Mouse (Mus musculus) neural tube, embryonic 14.5 days (tissue): ENCODE measurements around the gene Strn4. TPM values are rescaled to one million over a fixed set of nuclear protein-coding genes. Genes with fewer than 3 reads are reported as not detected.

Experiments used
- ATAC-seq: fragments of 200-750 bp; cut with Nextera tagmentation; 2 replicates; pipeline ENCODE4 v1.8.0; 2017; ENCODE audit warnings: low read depth, mild to moderate bottlenecking, moderate TSS enrichment, moderate library complexity
- H3K27ac ChIP-seq: fragments of 300-500 bp; sonication (generic); 2 replicates; pipeline ENCODE4 v1.5.1; 2014; ENCODE audit warnings: low read depth, mild to moderate bottlenecking, control low read depth, low read length, moderate library complexity, mixed read lengths
- H3K27me3 ChIP-seq: fragments of 300-500 bp; sonication (generic); 2 replicates; pipeline ENCODE4 v1.6.1; 2014; ENCODE audit warnings: low read length; ENCODE audit not compliant: control insufficient read depth, insufficient read depth
- H3K36me3 ChIP-seq: fragments of 300-500 bp; sonication (generic); 2 replicates; pipeline ENCODE4 v1.6.1; 2014; ENCODE audit warnings: low read length, mixed read lengths; ENCODE audit not compliant: control insufficient read depth, insufficient read depth
- H3K4me1 ChIP-seq: fragments of 300-500 bp; sonication (generic); 2 replicates; pipeline ENCODE4 v1.6.1; 2014; ENCODE audit warnings: low read length; ENCODE audit not compliant: control insufficient read depth, insufficient read depth
- H3K4me2 ChIP-seq: fragments of 300-500 bp; sonication (generic); 2 replicates; pipeline ENCODE4 v1.6.1; 2014; ENCODE audit warnings: mild to moderate bottlenecking, low read depth, low read length, control low read depth
- H3K4me3 ChIP-seq: fragments of 300-500 bp; sonication (generic); 2 replicates; pipeline ENCODE4 v1.5.1; 2014; ENCODE audit warnings: low read depth, low read length, control low read depth, mixed read lengths
- H3K9ac ChIP-seq: fragments of 300-500 bp; sonication (generic); replicated peaks from 2 replicates; pipeline ENCODE4 v1.6.1; 2014; ENCODE audit warnings: low read depth, mild to moderate bottlenecking, control low read depth, low read length, mixed read lengths
- H3K9me3 ChIP-seq: fragments of 300-500 bp; sonication (generic); 2 replicates; pipeline ENCODE4 v1.6.1; 2016; ENCODE audit warnings: low read length; ENCODE audit not compliant: control insufficient read depth
- WGBS: fragments of 180-500 bp; shearing (Covaris S2); extraction: QIAGEN DNeasy Blood & Tissue Kit; methylation state at CpG from one replicate; pipeline ENCODE4 v1.1.7; 2014; 5-methylcytosine and 5-hydroxymethylcytosine counted together
- polyA plus RNA-seq: library from polyadenylated mRNA; unstranded; fragments of >200 nt; fragmentation: Nextera tagmentation; extraction: Ambion mirVana; gene quantifications from 2 replicates; pipeline ENCODE4 v1.2.1, GENCODE M21; 2014

Gene Strn4
- polyA plus RNA-seq, 1 experiment from 2014 or later = 191 TPM

DNA sequence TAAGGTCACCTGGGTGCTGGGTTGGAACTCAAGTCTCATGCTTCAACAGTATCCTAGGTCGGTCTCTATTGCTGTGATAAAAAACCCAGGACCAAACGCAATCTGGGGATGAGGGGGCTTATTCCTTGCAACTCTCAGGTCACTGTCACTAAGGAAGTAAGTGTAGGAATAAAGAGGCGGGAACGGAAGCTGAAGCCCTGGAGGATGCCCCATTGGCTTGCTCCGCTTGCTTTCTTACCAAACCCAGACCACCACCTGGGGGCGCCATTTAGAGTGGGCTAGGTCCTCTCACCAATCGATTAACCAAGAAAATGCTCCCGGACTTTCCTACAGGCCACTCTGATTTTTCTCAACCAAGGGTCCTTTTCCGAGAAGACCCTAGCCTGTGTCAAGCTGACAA lies 7.8 kb upstream of the Strn4 start:
- Histone ChIP-seq H3K9me3 (no peaks in the 10 kb centered on the region), H3K9ac (no peak overlapping the region), H3K27me3 (no peaks in the 10 kb centered on the region), H3K4me2 (no peak overlapping the region), H3K27ac (no peak overlapping the region), H3K36me3 (no peaks in the 10 kb centered on the region), H3K4me3 (no peak overlapping the region), H3K4me1 (peaks cover 15% of the 10 kb centered on the region; the same call in 1 of the 2 replicates)
- WGBS = 87% methylated on average over 9 of the region's 9 CpGs
- ATAC-seq = no peak

DNA sequence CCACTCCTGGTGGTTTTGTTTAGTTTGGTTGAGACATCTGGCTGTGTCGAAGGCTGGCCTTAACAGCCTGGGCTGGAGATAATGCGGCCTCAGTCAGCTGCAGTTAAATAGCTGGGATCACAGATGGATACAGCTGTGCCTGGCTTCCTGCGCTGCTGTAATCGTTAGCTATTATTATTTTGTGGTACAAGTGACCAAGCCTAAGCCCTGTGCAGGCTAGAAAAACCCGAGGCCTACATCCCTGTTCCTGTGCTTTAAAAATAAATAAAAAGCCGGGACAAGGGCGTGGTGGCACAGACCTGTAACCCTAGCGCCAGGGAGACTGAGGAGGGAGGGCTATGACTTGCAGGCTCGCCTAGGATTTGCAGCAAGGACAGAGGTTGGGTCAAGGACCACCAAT lies 7.0 kb upstream of the Strn4 start:
- Histone ChIP-seq H3K36me3 (no peaks in the 10 kb centered on the region), H3K27ac (no peak overlapping the region), H3K4me2 (no peak overlapping the region), H3K4me3 (no peak overlapping the region), H3K27me3 (no peaks in the 10 kb centered on the region), H3K9me3 (no peaks in the 10 kb centered on the region), H3K4me1 (peaks cover 15% of the 10 kb centered on the region; the same call in 1 of the 2 replicates), H3K9ac (no peak overlapping the region)
- no peak for ATAC-seq
- 90% methylated on average over 9 of the region's 9 CpGs for WGBS

DNA sequence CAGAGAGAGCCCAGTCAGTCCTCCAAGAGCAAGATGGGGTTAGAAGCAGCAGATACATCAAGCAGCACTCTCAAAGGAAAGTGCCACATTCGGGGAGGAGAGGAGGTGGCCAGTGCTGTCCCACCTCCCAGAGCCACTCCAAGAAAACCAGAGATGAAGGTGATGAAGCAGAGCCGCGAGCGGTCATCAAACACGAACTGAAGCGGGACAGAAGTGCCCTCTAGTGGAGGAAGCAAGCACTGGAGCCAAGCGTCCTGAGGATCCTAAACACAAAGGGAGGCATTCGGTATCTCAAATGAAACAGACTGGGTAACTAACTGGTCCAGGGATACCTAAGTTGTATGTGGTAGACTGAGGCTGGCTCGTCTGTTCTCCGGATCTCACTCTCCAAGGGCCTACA lies 6.0 kb upstream of the Strn4 start:
- no peak for ATAC-seq
- Histone ChIP-seq H3K4me2 (no peak overlapping the region), H3K27ac (no peak overlapping the region), H3K27me3 (no peaks in the 10 kb centered on the region), H3K9ac (no peak overlapping the region), H3K9me3 (no peaks in the 10 kb centered on the region), H3K4me1 (peaks cover 20% of the 10 kb centered on the region), H3K4me3 (no peak overlapping the region), H3K36me3 (no peaks in the 10 kb centered on the region)
- 19% methylated on average over 10 of the region's 10 CpGs for WGBS

DNA sequence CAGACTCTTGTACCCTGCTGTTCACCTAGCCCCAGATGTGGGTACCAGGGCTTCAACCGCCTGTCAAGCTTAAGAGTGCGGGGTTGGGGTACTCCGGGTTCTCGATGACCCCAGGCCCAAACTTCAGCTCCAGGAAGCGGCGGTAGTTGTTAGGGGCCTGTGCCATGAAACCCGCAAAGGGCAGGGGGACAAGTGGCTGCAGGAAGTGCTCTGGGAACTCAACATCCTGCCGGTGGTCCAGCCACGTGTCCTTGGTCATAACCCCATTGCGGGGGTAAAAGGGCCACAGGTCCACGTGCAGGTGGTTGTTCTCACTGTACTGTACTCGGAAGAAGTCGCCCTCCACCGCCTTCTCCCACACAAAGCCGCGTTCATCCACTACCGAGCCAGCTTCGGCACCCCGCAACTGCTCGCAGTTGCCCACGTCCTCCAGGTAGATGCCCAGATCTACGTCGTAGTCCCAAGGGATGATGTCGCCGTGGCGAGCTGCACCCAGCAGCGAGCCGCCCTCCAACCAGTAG lies 5.2 kb upstream of the Strn4 start:
- H3K9me3 ChIP-seq = no peaks in the 10 kb centered on the region
- 43% methylated on average over 28 of the region's 28 CpGs for WGBS
- peak overlapping the region; percentile 46 for H3K4me3 ChIP-seq
- H3K27ac ChIP-seq = peak overlapping the region; percentile 81
- H3K4me1 ChIP-seq = peaks cover 26% of the 10 kb centered on the region
- peak overlapping the region; percentile 58 for H3K9ac ChIP-seq
- H3K27me3 ChIP-seq = no peaks in the 10 kb centered on the region
- peak overlapping the region; percentile 63 for H3K4me2 ChIP-seq
- ATAC-seq = no peak
- H3K36me3 ChIP-seq = no peaks in the 10 kb centered on the region

DNA sequence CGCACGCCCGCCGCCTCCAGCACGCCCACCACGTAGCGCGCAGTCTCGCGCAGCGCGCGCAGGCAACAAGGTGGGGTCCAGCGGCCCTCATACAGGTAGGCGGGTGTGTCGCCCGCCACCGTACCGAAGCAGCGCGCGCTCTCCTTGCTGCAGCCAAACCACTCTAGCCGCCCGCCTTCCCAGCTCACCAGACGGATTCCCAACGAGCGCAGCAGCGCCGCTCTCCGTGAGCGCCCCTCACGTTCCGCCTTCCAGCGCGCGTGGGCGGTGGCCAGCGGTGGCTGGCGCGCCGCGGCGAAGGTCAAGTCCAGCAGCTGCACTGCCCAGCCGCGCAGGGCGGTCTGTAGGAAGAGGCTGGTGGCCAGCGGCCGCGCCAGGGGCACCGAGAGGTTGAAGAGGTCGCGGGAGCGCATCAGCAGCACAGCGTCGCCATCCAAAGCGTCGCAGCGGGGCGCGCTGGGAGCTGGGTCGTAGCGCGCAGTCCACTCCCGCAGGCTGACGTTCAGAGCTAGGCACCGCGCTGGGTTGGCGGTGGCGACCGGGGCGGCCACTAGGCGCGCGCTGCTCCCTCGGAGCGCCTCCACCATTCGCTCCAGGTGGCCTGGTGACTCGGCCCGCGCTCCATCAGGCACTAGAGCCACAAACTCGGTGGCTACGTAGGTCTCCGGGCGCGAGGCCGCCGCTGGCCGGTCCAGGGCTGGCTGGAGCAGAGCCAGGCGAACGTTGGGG lies 4.6 kb upstream of the Strn4 start:
- no peaks in the 10 kb centered on the region for H3K27me3 ChIP-seq
- H3K36me3 ChIP-seq = no peaks in the 10 kb centered on the region
- H3K4me2 ChIP-seq = peak overlapping the region; percentile 63
- H3K27ac ChIP-seq = peak overlapping the region; percentile 81
- no peaks in the 10 kb centered on the region for H3K9me3 ChIP-seq
- H3K9ac ChIP-seq = peak overlapping the region; percentile 58
- peaks cover 27% of the 10 kb centered on the region for H3K4me1 ChIP-seq
- H3K4me3 ChIP-seq = peak overlapping the region; percentile 46
- 4% methylated on average over 87 of the region's 90 CpGs for WGBS
- peak; percentile 50 for ATAC-seq

DNA sequence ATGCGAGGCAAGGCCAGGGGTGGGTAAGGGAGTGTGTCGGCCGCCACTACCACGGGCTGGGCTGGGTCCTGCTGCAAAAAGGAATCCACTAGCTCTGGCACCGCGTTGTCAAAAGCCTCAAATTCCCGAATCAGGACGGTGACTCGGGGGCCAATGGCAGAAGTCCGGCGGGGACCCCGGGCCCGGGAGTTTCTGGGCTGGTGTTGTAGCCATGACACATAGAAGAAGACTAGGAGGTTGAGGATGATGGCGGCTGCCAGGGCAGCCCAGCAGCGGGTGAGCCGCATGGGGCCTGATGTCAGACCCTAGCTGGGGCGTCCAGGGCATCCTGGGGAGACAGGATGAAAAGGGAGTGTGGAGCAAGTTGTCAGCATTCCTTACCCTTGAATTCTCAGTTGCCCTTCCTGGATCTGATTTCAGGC lies 4.0 kb upstream of the Strn4 start:
- ATAC-seq = no peak
- Histone ChIP-seq H3K27me3 (no peaks in the 10 kb centered on the region), H3K4me3 (peak overlapping the region; percentile 46), H3K9ac (peak overlapping the region; percentile 58), H3K4me1 (peaks cover 27% of the 10 kb centered on the region), H3K4me2 (peak overlapping the region; percentile 63), H3K9me3 (no peaks in the 10 kb centered on the region), H3K27ac (peak overlapping the region; percentile 81), H3K36me3 (no peaks in the 10 kb centered on the region)
- 14% methylated on average over 17 of the region's 17 CpGs for WGBS

DNA sequence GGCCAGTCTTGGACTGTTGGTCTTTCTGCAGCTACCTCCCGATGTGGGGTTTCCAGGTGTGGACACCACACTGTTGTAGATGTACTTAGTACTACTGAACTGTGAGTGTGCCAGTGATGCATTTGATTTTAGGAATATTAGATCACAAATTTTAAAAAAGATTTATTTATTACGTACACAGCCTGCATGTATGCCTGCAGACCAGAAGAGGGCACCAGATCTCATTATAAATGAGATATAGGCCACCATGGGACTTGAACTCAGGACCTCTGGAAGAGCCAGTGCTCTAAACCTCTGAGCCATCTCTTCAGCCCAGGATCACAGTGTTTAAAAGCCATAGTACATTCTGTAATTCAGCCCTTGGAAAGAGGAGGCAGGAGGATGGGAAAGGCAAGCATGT lies 3.2 kb upstream of the Strn4 start:
- Histone ChIP-seq H3K27me3 (no peaks in the 10 kb centered on the region), H3K27ac (no peak overlapping the region), H3K36me3 (no peaks in the 10 kb centered on the region), H3K9ac (no peak overlapping the region), H3K4me2 (no peak overlapping the region), H3K9me3 (no peaks in the 10 kb centered on the region), H3K4me3 (no peak overlapping the region), H3K4me1 (peaks cover 30% of the 10 kb centered on the region)
- WGBS = 75% methylated on average over 2 of the region's 2 CpGs
- no peak for ATAC-seq

DNA sequence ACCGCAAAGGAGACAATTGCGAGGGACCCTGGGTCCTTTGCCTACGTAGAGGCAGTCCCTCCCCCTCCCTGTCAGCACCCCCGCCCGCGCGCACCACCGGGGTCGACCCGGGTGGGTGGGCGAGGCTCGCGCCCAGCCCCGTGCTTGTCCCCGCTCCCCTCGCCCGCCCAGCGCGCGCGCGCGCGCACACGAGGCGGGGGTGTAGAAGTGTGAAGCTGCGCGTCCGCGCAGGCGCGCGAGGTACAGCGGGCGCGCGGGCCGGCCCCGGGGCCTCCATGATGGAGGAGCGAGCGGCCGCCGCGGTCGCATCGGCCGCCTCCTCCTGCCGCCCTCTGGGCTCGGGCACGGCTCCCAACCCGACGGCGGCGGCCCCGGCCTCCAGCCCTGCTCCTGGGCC lies 387 bp downstream of the Strn4 start:
- H3K36me3 ChIP-seq = no peaks in the 10 kb centered on the region
- H3K27me3 ChIP-seq = no peaks in the 10 kb centered on the region
- no peaks in the 10 kb centered on the region for H3K9me3 ChIP-seq
- peak overlapping the region; percentile 97 for H3K4me2 ChIP-seq
- WGBS = under 1% methylated on average over 22 of the region's 55 CpGs
- H3K4me3 ChIP-seq = peak overlapping the region; percentile 98
- peaks cover 63% of the 10 kb centered on the region for H3K4me1 ChIP-seq
- H3K27ac ChIP-seq = peak overlapping the region; percentile 100
- H3K9ac ChIP-seq = peak overlapping the region; percentile 100
- peak; percentile 65 for ATAC-seq

DNA sequence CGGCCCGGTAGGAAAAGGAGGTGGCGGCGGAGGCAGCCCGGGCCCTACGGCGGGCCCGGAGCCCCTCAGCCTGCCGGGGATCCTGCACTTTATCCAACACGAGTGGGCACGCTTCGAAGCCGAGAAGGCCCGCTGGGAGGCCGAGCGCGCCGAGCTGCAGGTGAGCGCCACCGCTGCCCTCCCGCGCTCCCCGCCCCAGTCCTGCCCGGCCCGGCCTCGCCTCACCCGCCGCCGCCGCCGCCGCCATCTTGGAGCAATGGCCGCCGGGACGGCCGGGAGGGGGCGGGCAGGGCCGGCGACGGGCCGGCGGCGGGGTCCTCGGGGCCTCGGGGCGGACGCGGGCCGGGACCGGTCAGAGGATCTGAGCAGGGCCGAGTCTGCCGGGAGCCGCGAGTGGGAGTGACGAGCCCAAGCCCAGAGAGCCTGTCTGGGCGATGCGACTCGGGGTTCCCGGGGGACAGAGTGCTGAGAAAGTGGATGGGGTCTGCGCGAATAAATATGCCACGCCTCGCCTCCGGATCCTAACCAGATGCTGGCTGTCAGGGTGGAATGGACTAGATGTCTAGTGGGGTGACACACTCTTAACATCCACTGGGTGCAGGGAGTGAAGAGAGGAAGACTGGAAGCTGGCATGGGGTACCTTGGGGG lies 910 bp downstream of the Strn4 start, which contains the start of gene Fkrp:
Gene Fkrp (minus strand): TSS at position 258 of the 648 bp plus-strand sequence.
- peak; percentile 44 for ATAC-seq
- WGBS = under 1% methylated on average over 37 of the region's 64 CpGs
- Histone ChIP-seq H3K9ac (peak within 1 kb of the TSS; percentile 100), H3K4me3 (peak within 1 kb of the TSS; percentile 98), H3K27ac (peak within 1 kb of the TSS; percentile 100), H3K27me3 (no peaks in the 10 kb centered on the region), H3K36me3 (no peaks in the 10 kb centered on the region), H3K4me2 (peak within 1 kb of the TSS; percentile 97), H3K9me3 (no peaks in the 10 kb centered on the region), H3K4me1 (peaks cover 62% of the 10 kb centered on the region)
